Mouse (Mus musculus) kidney, adult 2 months (tissue): ENCODE measurements around the gene 2810021J22Rik. TPM values are rescaled to one million over a fixed set of nuclear protein-coding genes. Genes with fewer than 3 reads are reported as not detected.

ENCODE experiments used
- DNase-seq: peaks from one replicate; pipeline ENCODE4 v3.0.0; 2021
- H3K27ac ChIP-seq: fragments of 200-500 bp; 2 replicates; pipeline ENCODE4 v1.5.1; 2012; ENCODE audit warnings: low read depth, low read length, control low read depth, inconsistent platforms; ENCODE audit not compliant: insufficient read depth
- H3K27me3 ChIP-seq: fragments of 200-500 bp; replicated peaks from 2 replicates; pipeline ENCODE4 v1.6.1; 2012; ENCODE audit warnings: mild to moderate bottlenecking, moderate library complexity, low read length, inconsistent platforms; ENCODE audit not compliant: control insufficient read depth, insufficient read depth
- H3K36me3 ChIP-seq: fragments of 200-500 bp; 2 replicates; pipeline ENCODE4 v1.6.1; 2012; ENCODE audit warnings: mild to moderate bottlenecking, moderate library complexity, low read length, inconsistent platforms; ENCODE audit not compliant: control insufficient read depth, insufficient read depth
- H3K4me1 ChIP-seq: fragments of 200-500 bp; 2 replicates; pipeline ENCODE4 v1.6.1; 2011; ENCODE audit warnings: low read length; ENCODE audit not compliant: control insufficient read depth, insufficient read depth
- H3K4me3 ChIP-seq: fragments of 200-500 bp; 2 replicates; pipeline ENCODE4 v1.5.1; 2011; ENCODE audit warnings: mild to moderate bottlenecking, low read depth, low read length, control low read depth; ENCODE audit not compliant: insufficient read depth
- CTCF ChIP-seq: fragments of 200-500 bp; conservative IDR thresholded peaks from 2 replicates; pipeline ENCODE4 v1.5.1; 2011; ENCODE audit warnings: low read depth, mild to moderate bottlenecking, control low read depth, low read length, moderate library complexity, mixed read lengths; ENCODE audit not compliant: insufficient read depth, insufficient read length
- POLR2A ChIP-seq: fragments of 200-500 bp; IDR thresholded peaks from one replicate; pipeline ENCODE4 v1.6.1; 2011; ENCODE audit warnings: low read depth, low read length, control low read depth
- WGBS: fragments of 180-500 bp; shearing (Covaris S2); methylation state at CpG from one replicate; pipeline ENCODE4 v1.1.7; 2018; 5-methylcytosine and 5-hydroxymethylcytosine counted together
- polyA plus RNA-seq: library from polyadenylated mRNA; depleted of rRNA; stranded (reverse); fragments of >200 nt; gene quantifications from 2 replicates; pipeline ENCODE4 v1.2.3, GENCODE M21; 2012; rRNA removed

Gene 2810021J22Rik
- polyA plus RNA-seq, 1 experiment: 3.7 TPM

- peak overlapping the region; percentile 58 for H3K27ac ChIP-seq
- no peak for TF ChIP-seq POLR2A
- peak; percentile 64 for TF ChIP-seq CTCF
- no peaks in the 10 kb centered on the region for H3K27me3 ChIP-seq
- WGBS: 25% methylated on average over 20 of the region's 20 CpGs
- H3K4me1 ChIP-seq: peaks cover 18% of the 10 kb centered on the region; the same call in 1 of the 2 replicates
- H3K4me3 ChIP-seq: peak overlapping the region; percentile 36
- DNase-seq: peak; percentile 65
- no peaks in the 10 kb centered on the region for H3K36me3 ChIP-seq
These were observed 61.0 kb downstream of the 2810021J22Rik start for GRCm38 (mm10) chr11:58927790-58928651.

GRCm38 (mm10) chr11:58929055-58929454, 62.0 kb downstream of the 2810021J22Rik start:
- DNase-seq: no peak
- no peak for TF ChIP-seq POLR2A
- TF ChIP-seq CTCF: no peak
- 60% methylated on average over 4 of the region's 4 CpGs for WGBS
- Histone ChIP-seq H3K4me3 (no peak overlapping the region), H3K4me1 (peaks cover 18% of the 10 kb centered on the region; the same call in 1 of the 2 replicates), H3K36me3 (no peaks in the 10 kb centered on the region), H3K27ac (peak overlapping the region; percentile 27; the same call in 1 of the 2 replicates), H3K27me3 (no peaks in the 10 kb centered on the region)

GRCm38 (mm10) chr11:58929641-58930040, 62.6 kb downstream of the 2810021J22Rik start:
- Histone ChIP-seq H3K27me3 (no peaks in the 10 kb centered on the region), H3K4me1 (peaks cover 18% of the 10 kb centered on the region; the same call in 1 of the 2 replicates), H3K36me3 (no peaks in the 10 kb centered on the region), H3K27ac (no peak overlapping the region), H3K4me3 (no peak overlapping the region)
- TF ChIP-seq CTCF (no peak), POLR2A (no peak)
- 30% methylated on average over 3 of the region's 3 CpGs for WGBS
- DNase-seq: peak; percentile 85

- TF ChIP-seq POLR2A (no peak), CTCF (0 out of 2 replicates have a peak, but pooled peaks have one; percentile 12)
- H3K27me3 ChIP-seq: no peaks in the 10 kb centered on the region
- no peak overlapping the region for H3K27ac ChIP-seq
- peaks cover 18% of the 10 kb centered on the region; the same call in 1 of the 2 replicates for H3K4me1 ChIP-seq
- 85% methylated on average over 3 of the region's 3 CpGs for WGBS
- DNase-seq: no peak
- H3K4me3 ChIP-seq: no peak overlapping the region
- H3K36me3 ChIP-seq: no peaks in the 10 kb centered on the region
These were observed 63.2 kb downstream of the 2810021J22Rik start for GRCm38 (mm10) chr11:58930254-58930653.

GRCm38 (mm10) chr11:58931576-58931975, 64.6 kb downstream of the 2810021J22Rik start:
- Histone ChIP-seq H3K27me3 (no peaks in the 10 kb centered on the region), H3K27ac (no peak overlapping the region), H3K36me3 (peaks cover under 1% of the 10 kb centered on the region; the same call in 1 of the 2 replicates), H3K4me3 (no peak overlapping the region), H3K4me1 (peaks cover 19% of the 10 kb centered on the region; the same call in 1 of the 2 replicates)
- 42% methylated on average over 4 of the region's 4 CpGs for WGBS
- TF ChIP-seq POLR2A (no peak), CTCF (0 out of 2 replicates have a peak, but pooled peaks have one; percentile 21)
- DNase-seq: no peak

Other genes with a start within 250 kb of the 2810021J22Rik start
- not detected in 2 replicates for gene Olfr323, start 236.7 kb upstream of the 2810021J22Rik start, polyA plus RNA-seq
- not detected in 2 replicates for gene Trim58, start 226.8 kb upstream of the 2810021J22Rik start, polyA plus RNA-seq
- gene Olfr322, start 208.4 kb upstream of the 2810021J22Rik start, polyA plus RNA-seq: not detected in 2 replicates
- gene Olfr320, start 186.1 kb upstream of the 2810021J22Rik start, polyA plus RNA-seq: not detected in 2 replicates
- gene Olfr319, start 168.1 kb upstream of the 2810021J22Rik start, polyA plus RNA-seq: not detected in 2 replicates
- not detected in 2 replicates for gene Olfr318, start 143.2 kb upstream of the 2810021J22Rik start, polyA plus RNA-seq
- not detected in 2 replicates for gene Olfr317, start 128.0 kb upstream of the 2810021J22Rik start, polyA plus RNA-seq
- not detected in 2 replicates for gene Olfr316, start 114.5 kb upstream of the 2810021J22Rik start, polyA plus RNA-seq
- not detected in 2 replicates for gene Olfr315, start 94.0 kb upstream of the 2810021J22Rik start, polyA plus RNA-seq
- gene Olfr314, start 84.3 kb upstream of the 2810021J22Rik start, polyA plus RNA-seq: not detected in 2 replicates
- gene Fam183b, start 65.3 kb upstream of the 2810021J22Rik start, polyA plus RNA-seq: not detected in 2 replicates
- not detected in 2 replicates for gene Olfr313, start 52.2 kb upstream of the 2810021J22Rik start, polyA plus RNA-seq
- gene Olfr312, start 38.0 kb upstream of the 2810021J22Rik start, polyA plus RNA-seq: not detected in 2 replicates
- not detected in 2 replicates for gene Olfr311, start 28.0 kb upstream of the 2810021J22Rik start, polyA plus RNA-seq
- gene Gm12258, start 20.1 kb upstream of the 2810021J22Rik start, polyA plus RNA-seq: 2.3 and 2.6 TPM in 2 replicates
- 1.2 and 1.5 TPM in 2 replicates for gene Zfp39, start 37.0 kb downstream of the 2810021J22Rik start, polyA plus RNA-seq
- 0.27 and 0.31 TPM in 2 replicates for gene Btnl10, start 50.7 kb downstream of the 2810021J22Rik start, polyA plus RNA-seq
- gene Rnf187, start 71.7 kb downstream of the 2810021J22Rik start, polyA plus RNA-seq: 251 and 307 TPM in 2 replicates
- gene Hist3h2ba, start 81.7 kb downstream of the 2810021J22Rik start, polyA plus RNA-seq: 3.0 and 5.3 TPM in 2 replicates
- 29.0 and 29.5 TPM in 2 replicates for gene Hist3h2a, start 87.5 kb downstream of the 2810021J22Rik start, polyA plus RNA-seq
- gene Trim17, start 87.5 kb downstream of the 2810021J22Rik start, polyA plus RNA-seq: 0.34 and 0.48 TPM in 2 replicates
- gene Trim11, start 110.9 kb downstream of the 2810021J22Rik start, polyA plus RNA-seq: 19.4 and 20.7 TPM in 2 replicates